Mouse (Mus musculus) A20 (cell line): ENCODE measurements around the gene Ifnar1.
A peak's percentile ranks its signal among the peaks of the same experiment; 100 is the strongest.

Experiments used
- DNase-seq: peaks from one replicate; pipeline ENCODE4 v3.0.0-alpha.2; 2011; ENCODE audit warnings: low read depth, low spot score

Ifnar1 gene

DNA sequence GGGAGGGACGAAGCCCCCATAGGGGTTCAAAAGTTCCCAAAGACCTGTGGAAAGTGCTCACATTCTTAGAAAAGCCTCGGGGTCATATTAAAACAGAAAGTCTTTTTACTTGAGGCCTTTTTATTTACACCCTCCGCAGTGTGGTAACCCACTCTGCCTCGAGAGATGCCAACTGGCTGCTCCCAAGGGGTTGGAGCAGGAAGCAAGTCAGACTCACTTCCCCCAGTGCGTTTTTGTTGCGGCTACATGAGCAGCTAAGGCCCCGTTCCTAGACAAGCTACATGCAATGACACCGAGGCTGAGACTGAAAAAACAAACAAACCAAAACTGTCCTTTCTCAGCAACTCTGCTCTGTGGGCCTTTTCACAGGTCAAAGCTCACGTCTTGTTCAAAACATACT, 53.5 kb downstream of the Ifnar1 start:
- no peak for DNase-seq

DNA sequence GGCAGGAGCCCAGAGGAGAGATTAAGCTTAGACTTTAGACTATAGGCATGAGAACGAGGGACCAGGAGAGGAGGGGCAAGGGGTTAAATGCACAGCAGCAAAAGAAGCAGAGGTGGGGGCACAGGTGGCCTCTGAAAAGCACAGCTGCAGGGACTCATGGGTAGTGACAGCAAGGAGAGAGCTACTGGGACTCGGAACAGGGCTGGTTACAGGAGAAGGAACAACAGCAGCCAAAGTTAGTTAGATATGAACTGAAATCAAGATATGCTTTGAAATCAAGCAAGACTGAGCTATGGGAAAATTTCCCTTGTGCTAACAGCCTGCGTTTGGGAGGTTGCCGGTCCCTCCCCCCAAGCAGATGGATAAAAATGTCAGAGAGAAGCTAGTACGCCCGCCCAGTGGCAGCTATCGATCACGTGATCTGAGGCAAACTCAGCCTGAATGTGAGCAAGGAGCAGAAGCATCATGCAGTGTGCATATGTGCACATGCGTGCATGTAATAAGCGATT, 56.6 kb downstream of the Ifnar1 start:
- peak; percentile 61 for DNase-seq

- no peak for DNase-seq
These were observed 58.6 kb downstream of the Ifnar1 start for GRCm38 (mm10) chr16:91543619-91544018.

DNA sequence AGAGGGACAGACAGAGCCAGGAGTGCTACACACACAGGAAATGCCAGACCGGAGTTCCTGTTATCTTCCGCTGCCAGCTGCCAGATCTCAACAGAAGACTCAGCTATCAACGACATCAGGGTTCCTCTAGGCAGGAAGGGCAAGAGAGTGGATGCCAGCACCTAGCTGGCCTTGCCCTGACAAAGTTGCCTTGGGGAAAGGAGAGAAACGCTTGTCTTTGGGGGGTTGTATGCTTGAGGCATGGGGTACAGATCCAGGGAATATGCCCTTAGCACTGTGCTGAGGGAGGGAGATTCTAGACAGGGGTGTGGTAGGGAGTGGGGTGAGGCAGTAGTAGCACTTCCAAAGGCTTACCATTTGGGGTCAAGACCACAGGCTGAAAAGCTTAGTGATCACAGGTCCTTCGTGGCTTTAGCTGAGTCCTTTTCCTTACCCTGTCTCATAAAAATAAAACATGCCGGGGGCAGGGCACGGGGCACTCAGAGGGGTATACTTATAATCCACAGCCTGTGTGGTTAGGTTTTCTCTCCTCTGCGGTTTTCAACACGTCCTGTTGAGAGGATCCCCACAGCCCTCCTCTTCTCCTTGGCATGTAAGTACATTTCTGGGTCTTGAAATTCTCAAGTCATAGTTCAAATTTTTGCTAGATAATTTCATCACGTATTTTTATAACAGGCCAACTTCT, 60.7 kb downstream of the Ifnar1 start:
- DNase-seq, result no peak

DNA sequence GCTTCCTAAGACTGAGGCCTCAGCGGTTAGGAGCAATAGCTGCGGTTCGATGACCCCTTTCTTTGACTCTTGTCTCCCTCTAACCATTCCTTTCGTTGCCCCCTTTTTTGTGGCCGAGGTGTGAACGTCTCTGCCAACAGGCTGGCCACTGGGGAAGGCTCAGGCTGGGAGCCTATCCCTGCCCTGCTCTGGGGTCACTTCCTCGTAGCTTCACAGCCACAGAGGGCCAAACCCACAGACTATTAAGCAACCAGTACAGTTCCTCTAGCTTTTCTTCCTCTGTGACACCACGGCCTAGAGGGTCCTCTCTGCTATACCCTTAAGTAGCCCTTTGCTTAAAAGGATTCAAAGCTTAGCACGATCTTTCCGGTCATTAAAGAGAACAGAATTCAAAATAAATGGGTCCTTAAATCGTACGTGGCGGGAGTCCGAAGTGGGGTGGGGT, 61.4 kb downstream of the Ifnar1 start:
- DNase-seq, result peak; percentile 80

DNA sequence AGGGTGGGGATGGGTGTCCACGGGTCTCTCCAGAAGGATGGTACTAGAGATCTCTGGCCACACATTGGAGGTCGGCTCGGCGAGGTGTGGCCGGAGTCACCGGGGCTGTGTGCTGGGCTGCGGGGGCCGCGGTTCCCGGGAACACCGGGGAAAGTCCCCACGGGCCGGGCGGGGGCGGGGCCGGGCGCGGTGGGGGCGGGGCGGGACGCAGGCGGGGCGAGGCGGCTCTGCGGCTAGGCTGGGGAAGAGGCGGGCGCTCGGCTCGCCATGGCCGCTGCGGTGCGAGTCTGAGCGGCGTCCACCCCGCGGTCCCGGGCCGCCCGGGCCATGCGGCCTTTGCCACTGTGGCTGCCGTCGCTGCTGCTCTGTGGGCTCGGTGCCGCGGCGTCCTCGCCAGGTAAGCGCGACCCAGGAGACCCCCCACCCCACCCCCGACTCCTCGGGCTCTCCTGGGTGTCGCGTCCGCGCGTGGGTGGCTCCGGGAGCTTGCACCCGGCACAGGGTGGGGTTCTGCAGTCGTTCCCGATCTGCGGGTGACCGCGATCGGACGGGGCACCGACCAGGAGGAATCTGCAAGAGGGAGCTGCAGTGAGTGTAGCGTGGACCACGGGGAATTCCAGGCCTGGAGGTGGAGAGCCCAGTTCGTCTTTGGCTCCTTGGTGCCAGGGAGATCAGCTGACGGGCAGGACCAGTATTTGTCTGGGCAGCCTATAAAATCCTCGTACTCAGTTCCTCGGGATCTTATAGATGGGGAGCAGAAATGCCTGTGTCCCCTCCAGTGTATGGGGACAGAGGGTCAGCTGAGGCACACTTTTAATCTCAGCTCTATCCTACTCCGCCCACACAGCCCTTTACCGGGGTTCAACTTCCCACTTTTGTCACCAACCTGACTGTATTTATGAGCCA, 62.1 kb downstream of the Ifnar1 start, which contains the start of gene Ifngr2:
TSS of gene Ifngr2 (plus strand) at position 237 of the 906 bp plus-strand sequence.
- DNase-seq, result peak; percentile 63

GRCm38 (mm10) chr16:91547974-91548373, 62.9 kb downstream of the Ifnar1 start:
- peak; percentile 51 for DNase-seq

GRCm38 (mm10) chr16:91548586-91548985, 63.5 kb downstream of the Ifnar1 start:
- peak; percentile 41 for DNase-seq

DNA sequence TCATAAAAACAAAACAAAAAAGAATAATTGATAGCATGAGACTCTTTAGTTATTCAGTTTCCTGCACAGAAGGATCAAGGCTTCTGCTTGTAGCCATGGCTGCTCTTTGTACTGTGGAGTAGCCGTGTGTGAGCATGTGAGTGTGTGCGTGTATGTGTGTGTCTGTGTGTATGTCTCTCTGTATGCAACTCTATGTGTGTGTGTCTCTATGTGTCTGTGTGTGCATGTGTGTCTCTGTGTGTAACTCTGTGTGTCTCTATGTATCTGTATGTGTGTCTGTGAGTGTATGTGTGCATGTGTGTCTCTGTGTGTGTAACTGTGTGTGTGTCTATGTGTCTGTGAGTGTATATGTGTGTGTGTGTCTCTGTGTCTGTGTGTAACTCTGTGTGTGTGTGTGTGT, 64.0 kb downstream of the Ifnar1 start:
- DNase-seq, result peak; percentile 42

GRCm38 (mm10) chr16:91549616-91550015, 64.6 kb downstream of the Ifnar1 start:
- DNase-seq, result peak; percentile 57

DNA sequence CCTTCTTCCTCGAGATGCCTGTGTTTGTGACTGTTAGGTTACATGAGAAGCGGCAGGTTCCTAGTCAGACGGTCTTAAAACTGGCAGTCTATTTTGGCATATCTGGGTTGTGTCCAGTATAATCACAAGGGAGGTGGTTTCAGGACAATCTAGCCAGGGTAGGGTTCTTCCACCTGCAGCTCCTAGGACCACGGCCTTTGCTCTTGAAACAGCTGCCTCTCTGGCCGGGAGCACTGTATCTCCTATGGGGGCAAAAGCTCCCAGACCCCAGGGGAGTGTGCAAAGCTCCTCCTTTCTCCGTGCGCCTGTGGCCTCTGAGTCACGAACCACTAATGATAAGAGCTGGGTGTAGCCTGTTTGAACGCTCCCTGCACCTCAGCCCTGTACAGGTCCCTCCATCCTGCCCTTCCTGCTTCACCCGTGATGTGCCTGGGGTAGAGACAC, 66.1 kb downstream of the Ifnar1 start:
- no peak for DNase-seq

GRCm38 (mm10) chr16:91552072-91552471, 67.0 kb downstream of the Ifnar1 start:
- DNase-seq, result no peak

DNA sequence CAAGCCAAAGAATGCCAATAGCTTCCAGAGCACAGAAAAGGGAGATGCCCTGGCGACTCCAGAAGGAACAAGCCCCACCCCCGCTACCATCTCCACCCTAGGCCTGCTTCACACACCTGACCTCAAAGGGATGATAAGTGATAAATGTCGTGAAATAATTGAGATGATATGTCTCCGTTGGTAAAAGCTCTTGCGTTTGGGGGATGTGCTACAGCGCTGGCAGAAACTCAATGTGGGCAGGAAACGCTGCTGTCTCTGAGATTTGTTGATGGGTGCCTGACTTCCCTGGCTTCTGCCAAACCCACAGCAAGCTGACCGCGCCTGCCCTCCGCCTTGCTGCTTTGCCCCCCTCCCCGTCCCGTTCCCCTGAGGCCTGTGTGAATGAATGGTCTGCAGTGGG, 68.6 kb downstream of the Ifnar1 start:
- no peak for DNase-seq

DNA sequence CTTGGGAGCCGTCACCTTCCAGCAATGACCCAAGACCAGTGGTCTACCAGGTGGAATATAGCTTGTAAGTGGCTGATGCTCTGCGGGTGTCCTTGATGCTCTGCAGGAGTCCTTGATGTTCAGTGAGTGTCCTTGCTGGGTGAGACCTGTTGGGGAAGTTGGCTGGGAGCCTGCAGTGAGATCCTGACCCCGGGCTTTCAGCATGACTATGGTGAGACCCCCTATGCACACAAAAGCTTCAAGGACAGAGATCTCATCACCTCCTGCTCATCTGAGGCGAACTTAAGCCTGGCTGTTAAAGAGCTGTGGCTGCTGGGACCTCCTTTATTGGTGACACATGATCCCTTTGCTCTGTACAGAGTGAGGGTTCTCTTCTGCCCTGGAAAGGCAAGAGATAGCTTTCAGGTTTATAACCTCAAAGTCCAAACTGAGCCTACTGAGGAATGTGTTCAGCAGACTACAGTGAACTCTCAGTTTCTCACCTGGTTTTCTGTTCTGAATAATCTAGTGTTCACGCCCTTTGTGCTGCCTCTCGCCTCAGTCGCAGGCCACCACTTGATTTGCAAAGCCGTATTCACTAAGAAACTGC, 70.1 kb downstream of the Ifnar1 start:
- DNase-seq, result no peak

DNA sequence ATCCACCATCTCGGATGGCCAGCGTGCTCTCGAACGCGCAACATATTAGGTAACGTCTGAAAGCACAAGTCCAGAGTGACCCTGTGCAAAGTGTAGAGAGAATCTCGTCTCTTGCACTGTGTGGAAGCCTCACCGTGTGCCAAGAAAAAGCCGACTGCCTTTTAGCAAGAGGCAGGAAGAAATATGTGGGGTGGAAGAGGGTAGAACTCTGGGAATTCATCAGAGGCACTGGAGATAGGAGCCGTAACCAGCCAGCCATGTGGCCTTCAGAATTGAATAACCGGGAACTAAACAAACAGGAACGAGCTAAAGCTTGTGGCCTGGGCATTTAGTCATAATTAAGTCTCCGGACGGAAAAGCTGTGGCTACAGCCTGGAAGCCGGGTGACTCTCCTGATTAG, 71.6 kb downstream of the Ifnar1 start:
- DNase-seq, result no peak
